Mouse (Mus musculus) induced T-regulatory cell, adult 2 months (primary cell): Measurements from ENCODE around the gene Sycp2.
A peak's percentile ranks its signal among the peaks of the same experiment; 100 is the strongest.
"Not testable (repeated sequence)": the region's sequence is repeated elsewhere in the genome, so short reads cannot be mapped to it uniquely, and the experiment has no call there.

Source experiments
- DNase-seq: peaks from one replicate; pipeline ENCODE4 v3.0.0-alpha.2; 2012; ENCODE audit warnings: low read depth

The Sycp2 gene

GRCm38 (mm10) chr2:178413481-178414260 is 6.2 kb upstream of the Sycp2 start:
- DNase-seq: no peak

- no peak for DNase-seq
These were observed 5.6 kb upstream of the Sycp2 start for GRCm38 (mm10) chr2:178413081-178413480.

DNA sequence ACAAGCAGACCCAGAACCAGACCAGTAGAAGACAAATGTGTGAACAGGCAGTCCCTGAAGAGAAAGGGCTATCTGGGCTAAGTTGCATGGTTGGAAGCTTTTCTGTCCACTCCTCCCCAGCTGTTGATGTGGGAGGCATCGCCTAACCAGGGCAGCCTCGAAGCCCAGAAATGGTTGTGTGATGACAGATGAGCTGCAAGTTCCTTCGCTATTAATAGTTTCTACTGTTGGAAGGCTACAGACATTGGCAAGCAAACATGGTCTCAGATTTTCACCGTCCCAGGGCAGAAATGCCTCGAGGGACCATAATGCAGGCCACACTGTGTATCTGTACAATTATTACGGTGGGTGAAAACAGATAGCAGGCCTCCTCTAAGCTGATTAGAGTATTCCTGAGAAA is 5.1 kb upstream of the Sycp2 start:
- no peak for DNase-seq

DNA sequence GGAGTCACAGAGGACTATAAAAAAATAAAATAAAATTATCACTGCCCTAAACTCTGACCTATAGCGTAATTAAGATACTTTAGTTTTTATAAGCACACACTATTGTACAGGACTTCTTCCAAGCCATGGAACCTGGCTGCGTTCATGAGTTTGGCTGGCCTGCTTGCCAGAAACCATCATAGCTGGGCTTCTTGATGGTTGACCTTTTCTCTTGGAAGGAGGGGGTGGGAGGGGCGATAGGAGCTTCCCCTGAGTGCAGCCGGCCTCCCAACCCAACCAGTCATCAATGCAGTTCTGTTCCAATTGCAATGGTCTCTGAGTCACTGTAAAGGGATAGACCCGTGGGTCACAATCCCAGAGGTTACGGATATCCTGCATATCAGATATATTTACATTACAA is 2.8 kb upstream of the Sycp2 start:
- no peak for DNase-seq

- no peak for DNase-seq
These were observed 1.5 kb upstream of the Sycp2 start for GRCm38 (mm10) chr2:178409024-178409423.

- DNase-seq: no peak
These were observed 64.9 kb downstream of the Sycp2 start for GRCm38 (mm10) chr2:178342597-178342996.

- not testable (repeated sequence) for DNase-seq
These were observed 65.4 kb downstream of the Sycp2 start for GRCm38 (mm10) chr2:178342105-178342504.

GRCm38 (mm10) chr2:178339044-178339443 is 68.4 kb downstream of the Sycp2 start:
- peak; percentile 1 for DNase-seq

DNA sequence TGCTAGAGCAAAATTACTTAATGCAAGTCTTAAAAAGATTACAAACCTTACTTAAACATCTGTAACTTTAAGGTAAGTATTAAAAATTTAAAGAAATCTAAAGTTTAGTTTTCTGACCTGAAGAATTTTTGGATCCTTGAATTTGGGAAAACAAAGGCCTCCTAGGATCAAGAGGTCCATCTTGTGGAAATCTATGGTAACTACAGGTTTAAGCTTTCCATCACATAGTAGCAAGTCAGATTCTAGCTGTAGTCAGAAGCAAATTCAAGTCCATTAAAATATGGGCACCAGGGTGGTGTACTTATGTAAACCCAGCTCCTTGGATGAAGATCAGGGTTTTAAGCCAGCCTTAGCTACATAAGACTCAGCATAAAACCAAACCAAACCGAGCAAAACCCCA is 69.6 kb downstream of the Sycp2 start:
- DNase-seq: no peak

DNA sequence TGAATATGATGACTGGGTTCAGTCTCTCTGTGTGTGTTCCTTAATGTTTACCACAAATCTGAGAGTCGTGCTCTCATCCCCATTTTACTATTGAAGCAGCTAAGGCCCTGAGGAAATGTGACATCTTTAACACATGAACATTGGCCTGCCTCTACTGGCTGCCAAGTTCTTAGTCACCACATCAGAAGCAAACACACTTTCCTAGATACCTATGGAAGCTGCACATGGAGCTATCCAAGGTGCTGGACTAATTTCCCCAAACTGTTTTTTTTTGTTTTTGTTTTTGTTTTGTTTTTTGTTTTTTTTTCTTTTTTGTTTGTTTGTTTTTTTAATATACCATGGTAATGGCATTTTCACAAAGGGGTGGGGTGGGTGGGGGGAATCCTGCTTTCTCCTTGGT is 77.5 kb downstream of the Sycp2 start:
- no peak for DNase-seq

- no peak for DNase-seq
These were observed 77.9 kb downstream of the Sycp2 start for GRCm38 (mm10) chr2:178329551-178329950.

DNA sequence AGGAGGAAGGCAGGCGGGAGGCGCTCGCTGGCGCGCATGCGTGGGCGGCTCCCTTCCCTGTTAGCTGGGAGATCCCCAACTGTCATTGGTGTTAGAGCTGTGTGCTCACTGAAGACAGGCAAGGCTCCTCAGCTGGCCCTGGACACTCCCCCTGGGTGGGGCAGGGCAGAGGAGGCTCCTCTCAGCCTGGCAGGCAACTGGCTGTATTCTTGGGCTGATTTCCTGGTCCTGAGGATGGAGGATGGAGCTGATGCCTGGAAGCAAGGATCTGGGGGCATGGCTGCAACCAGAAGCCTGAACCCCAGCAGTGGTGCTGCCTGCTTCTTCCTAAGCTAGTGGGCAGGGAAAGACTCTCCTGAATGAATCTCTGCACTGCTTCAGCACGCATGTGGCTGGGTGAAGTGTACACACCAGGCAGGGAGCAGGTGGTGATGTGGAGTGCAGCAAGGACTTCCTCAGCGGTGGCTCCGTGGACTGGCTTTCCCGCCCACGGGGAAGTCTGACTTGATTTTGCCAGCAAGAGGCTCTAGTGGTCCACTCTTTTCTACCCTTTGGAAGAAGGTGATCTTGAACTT is 79.9 kb downstream of the Sycp2 start:
- DNase-seq: peak; percentile 21

DNA sequence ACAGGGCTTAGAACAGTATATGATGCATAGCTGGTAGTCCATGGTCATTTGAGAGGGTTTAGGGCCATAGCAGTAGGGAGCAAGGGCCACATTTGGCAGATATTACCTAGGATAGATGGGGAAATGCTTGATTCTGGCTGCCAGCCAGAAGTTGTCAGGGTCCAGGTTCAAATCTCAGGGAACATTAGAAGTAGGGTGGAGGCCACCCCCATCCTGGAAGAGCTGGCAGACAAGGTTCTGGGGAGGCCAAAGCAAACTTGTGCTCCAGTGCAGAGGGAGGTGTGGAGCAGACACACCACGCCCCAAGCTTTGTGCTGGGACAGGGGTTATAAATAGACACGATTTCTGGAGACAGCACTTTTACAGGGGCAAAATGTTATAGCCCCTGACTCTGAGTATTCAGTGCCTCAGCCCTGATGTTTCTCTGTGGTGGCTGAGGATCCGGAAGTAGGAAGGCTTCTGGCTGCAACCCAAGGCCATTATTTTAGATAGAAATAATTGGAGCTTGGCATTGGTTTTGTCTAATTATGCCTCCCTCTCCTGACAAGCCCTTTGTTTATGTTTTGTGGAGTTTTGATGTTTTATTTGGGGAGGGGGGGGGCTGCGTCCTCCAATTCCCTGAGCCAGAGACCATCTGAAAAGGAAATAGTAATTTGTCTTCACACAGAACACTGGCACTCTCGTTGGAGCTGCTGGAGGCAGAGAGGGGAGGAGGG is 80.6 kb downstream of the Sycp2 start:
- DNase-seq: no peak

GRCm38 (mm10) chr2:178326067-178326466 is 81.4 kb downstream of the Sycp2 start:
- no peak for DNase-seq

GRCm38 (mm10) chr2:178324818-178325217 is 82.7 kb downstream of the Sycp2 start:
- no peak for DNase-seq

DNA sequence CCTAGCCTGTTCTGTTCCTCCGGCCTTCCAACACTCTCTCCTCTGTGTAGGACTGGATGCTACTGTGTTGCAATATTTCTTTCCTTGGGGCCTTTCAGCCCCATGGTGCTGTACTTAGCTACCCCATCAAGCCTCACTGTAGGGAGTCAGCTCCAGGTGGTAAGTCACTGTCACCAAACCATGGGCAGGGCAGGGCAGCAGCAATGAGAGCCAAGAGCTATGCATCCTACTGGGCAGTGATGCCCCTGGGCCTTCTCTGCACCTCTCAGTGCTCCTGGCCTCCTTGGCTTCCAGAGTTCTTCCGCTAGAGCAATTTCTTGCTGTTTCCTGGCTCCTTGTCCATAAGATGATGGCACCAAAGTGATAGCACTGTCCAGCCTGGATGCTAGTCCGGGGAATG is 83.1 kb downstream of the Sycp2 start:
- no peak for DNase-seq

DNA sequence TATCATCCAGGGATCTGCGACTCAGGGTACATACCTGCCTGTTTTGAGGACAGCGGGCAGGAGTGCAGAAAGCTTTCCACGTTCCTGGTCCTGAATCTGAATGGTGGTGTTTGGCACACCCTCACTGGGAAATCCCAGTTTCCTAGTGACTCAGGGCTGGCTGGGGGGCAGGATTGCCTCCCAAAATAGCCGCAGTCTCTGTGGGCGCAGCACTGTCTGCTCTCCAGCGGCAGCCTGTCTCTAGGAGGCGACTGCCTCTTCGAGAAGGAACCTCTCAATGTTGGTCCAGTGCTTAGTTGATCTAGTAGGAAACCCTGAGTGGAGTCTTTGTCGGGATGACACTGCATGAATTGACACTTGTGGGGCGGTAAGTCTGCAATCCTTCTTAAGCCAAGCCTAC is 86.2 kb downstream of the Sycp2 start:
- DNase-seq: no peak

- no peak for DNase-seq
These were observed 87.7 kb downstream of the Sycp2 start for GRCm38 (mm10) chr2:178319766-178320165.

DNA sequence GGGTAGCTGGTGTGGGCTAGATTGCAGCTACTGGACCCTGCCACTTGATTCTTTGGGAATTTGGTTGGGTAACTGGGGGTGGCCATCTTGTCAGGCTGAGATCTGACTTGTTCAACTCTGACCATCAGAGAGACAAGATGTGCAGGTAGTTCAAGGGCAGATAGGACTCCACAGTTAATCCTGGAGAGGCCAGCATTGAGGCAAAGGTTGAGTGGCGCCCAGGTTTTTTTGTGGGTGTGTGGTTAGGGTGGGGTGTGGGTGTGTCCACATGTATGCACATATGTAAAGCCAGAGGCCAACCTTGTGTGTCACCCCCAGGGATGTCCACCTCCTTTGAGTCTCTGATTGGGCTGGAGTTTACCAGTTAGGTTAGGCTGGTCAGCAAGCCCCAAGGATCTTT is 91.2 kb downstream of the Sycp2 start:
- DNase-seq: no peak

DNA sequence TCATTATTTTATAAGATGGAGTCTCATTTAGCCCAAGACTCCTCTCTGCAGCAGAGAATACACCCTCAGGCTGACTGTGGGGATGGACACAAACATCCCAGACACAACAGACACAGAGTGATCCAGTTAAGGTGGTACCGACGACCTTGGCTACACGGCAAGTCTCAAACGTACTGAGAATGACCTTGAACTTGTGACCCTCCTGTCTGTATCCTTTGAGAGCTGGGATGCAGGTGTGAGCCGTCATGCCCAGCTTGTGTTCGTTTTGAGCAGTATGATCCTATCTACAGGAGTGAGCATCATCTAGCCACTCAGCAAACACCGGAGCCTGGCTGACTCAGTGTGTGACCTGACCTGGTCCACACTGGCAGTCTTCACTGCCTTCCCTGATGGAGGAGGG is 93.9 kb downstream of the Sycp2 start:
- DNase-seq: no peak

DNA sequence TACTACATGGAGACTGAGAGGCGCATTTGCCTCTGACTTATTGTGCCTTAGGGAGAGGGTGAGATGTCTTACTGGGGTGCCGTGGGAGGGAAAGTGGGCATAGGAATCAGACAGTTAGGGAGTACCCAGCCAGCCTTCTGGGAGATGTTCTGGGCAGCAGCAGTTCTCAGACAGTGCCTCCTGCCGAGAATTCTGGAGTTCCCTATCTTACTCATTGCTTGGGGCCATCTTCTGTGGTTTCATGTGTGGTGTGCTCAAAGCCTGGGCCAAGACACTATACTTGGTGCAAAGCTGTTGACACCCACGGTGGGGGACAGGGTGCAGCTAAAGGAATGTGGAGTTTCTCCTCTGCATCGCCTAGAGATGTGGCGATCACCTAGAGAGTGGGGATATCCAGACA is 102.8 kb downstream of the Sycp2 start:
- DNase-seq: no peak

DNA sequence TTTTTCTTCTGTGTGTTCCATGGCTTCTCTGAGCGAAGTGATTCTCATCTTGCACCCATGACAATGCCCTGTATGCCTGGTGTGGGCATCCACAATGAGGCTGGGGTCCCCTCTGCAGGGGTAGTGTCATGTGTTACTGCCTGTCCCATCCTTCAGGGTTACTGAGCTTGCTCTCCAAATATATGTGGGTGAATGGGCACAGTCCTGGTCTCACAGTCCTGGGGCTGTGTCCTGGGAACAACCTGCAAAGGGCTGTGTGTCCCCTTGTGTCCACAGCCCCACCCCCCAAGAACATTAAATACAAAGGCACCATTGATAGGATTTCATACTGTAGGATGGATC is 103.3 kb downstream of the Sycp2 start:
- DNase-seq: no peak

- no peak for DNase-seq
These were observed 103.9 kb downstream of the Sycp2 start for GRCm38 (mm10) chr2:178303453-178304187.
